Mouse (Mus musculus) mouse embryonic stem cell (cell line): ENCODE data around the gene Banp.

ENCODE experiments used
- in situ Hi-C, 2 experiments: fragments of 300-500 bp; cut with MboI; formaldehyde crosslinking; loops; 1 replicate in 1 of 2; 3 replicates in 1 of 2; pipeline ENCODE4 v1.14.3; 2019 to 2020; ENCODE audit warnings: low sequenced_read_pairs in 2 of 2, low pct_unique_long_range_greater_than_20kb in 1 of 2, mixed read lengths in 1 of 2; ENCODE audit not compliant: unreplicated experiment in 1 of 2

Gene Banp

DNA sequence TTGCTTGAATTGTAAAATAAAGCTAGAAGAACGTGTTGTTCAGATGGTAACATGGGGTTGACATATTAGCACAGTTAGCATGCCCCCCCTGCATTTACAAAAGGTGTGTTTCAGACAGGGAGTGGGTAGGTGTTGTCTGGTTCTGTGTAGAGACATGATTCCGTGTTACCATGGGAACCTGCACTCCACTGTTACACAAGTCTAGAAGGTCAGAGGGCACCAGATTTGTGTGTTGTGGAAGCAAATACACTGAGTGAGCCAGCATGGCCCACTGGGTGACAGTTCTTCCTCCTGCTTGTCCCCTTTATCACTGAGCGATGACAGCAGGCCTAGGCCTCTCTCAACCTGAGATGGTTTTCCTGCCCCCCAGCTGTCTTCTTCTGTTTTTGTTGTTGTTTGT, 46.3 kb downstream of the Banp start:
- in situ Hi-C loops = no loop called here

- in situ Hi-C loops = no loop called here
Measured at GRCm38 (mm10) chr8:121998631-121999030, 49.1 kb downstream of the Banp start.

- in situ Hi-C loops = no loop called here
Measured at GRCm38 (mm10) chr8:121999211-121999610, 49.7 kb downstream of the Banp start.

DNA sequence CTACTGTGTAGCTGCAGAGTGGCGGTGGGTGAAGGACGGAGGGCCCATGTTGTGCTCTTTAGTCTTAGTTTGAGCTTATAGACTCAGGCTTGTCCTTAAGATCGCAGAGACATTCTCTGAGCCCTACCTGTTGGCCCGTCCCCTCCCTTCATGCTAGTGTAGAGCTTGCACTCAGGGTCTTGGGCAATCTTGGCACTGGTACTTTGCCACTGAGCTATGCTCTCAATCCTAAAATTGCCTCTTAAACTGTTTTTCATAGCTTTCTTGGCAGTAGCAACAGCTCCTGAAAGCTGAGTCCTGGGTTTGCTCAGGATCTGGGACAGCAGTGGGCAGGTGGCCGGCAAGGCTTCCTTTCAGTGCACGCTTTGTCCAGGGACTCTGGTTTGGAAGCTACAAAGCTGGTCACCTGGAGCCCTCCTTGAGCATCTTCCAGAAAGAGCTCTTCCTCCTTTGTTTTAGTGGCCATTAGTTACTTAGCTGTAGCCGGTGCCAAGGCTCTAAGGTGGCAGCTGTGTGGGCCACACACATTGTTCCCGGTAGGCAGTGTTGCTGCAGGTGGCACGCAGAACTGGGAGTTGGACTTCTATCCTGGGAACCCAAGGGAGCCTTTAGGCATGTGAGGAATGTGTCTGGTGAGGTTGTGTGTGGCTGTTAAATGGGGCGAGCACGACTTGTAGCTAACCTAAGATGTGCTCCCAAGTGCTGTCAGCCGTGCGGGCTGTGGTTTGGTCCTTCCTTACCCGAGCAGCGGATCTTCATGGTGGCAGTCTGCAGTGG, 52.0 kb downstream of the Banp start:
- in situ Hi-C loops = no loop called here

GRCm38 (mm10) chr8:122003646-122004045, 54.1 kb downstream of the Banp start:
- in situ Hi-C loops = no loop called here

DNA sequence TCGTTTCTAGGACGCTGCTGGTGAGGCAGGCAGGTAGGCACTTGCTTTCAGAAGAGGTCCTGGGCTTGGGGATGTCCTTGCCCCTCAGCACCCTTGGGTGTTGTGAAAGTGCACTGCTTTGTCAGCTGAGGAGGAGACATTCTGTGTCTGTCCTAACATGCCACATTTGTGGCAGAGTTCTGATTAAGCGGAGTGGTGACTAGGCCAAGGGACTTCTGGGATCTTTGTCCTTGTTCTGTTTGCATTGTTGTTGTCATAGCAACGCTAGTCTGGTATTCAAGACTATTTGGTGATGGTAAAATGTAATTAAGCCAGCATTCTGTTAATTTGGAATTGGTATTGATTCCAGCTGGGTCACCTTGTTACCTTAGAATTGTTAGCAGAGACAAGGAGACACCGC, 54.6 kb downstream of the Banp start:
- in situ Hi-C loops = no loop called here

GRCm38 (mm10) chr8:122005422-122006204, 56.1 kb downstream of the Banp start:
- in situ Hi-C loops = no loop called here

- in situ Hi-C loops = no loop called here
Measured at GRCm38 (mm10) chr8:122006688-122007484, 57.3 kb downstream of the Banp start.

GRCm38 (mm10) chr8:122008395-122008794, 58.8 kb downstream of the Banp start:
- in situ Hi-C loops = no loop called here

GRCm38 (mm10) chr8:122010638-122011037, 61.1 kb downstream of the Banp start:
- in situ Hi-C loops = no loop called here

GRCm38 (mm10) chr8:122011066-122011588, 61.6 kb downstream of the Banp start:
- in situ Hi-C loops = no loop called here

- in situ Hi-C loops = no loop called here
Measured at GRCm38 (mm10) chr8:122014606-122015005, 65.1 kb downstream of the Banp start.

- in situ Hi-C loops = no loop called here
Measured at GRCm38 (mm10) chr8:122018046-122018831, 68.7 kb downstream of the Banp start.

GRCm38 (mm10) chr8:122019162-122019561, 69.6 kb downstream of the Banp start:
- in situ Hi-C loops = no loop called here

- in situ Hi-C loops = no loop called here
Measured at GRCm38 (mm10) chr8:122020050-122020771, 70.7 kb downstream of the Banp start.

DNA sequence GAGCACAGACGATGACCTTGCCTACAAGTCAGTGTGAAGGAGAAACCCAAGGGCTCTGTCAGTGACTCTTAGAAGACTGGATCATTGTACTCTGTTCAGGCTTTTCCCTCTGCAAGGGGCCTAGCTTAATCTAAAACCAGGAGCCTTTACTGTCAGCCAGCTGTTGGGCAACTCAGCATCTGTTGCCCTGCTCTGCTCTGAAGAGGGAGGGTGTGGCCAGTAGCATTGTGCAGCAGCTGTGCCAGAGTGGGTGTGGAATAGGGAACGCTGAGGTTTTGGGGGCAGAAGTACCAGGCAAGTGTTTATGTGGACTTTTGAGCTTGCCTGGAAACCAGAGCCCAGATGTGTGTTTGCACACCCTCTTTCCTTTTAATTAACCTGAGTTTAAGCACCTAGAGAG, 72.2 kb downstream of the Banp start:
- in situ Hi-C loops = no loop called here

DNA sequence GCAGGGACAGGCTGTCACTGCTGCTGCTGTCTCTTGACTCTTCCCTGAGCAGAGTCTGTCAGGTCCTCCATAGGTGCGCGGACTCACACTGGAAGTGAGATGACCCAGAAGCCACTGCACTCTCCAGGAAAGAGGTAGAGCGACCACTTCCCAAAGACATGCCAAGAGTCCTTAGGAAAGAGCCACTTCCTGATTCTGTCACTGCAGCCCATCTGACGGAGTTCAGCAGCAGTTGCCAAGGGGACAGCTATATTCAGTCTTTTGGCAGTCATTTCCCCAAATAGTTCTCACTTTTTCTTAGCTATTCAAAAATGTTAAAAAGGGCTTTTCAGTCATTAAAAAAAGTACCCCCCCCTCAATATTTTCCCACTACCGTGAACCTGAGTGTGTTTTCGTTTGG, 72.7 kb downstream of the Banp start:
- in situ Hi-C loops = no loop called here

- in situ Hi-C loops = no loop called here
Measured at GRCm38 (mm10) chr8:122022705-122023104, 73.2 kb downstream of the Banp start.
